Mouse (Mus musculus): ENCODE data around the gene Ints1.
A peak's percentile ranks its signal among the peaks of the same experiment; 100 is the strongest.

Ints1 gene

GRCm38 (mm10) chr5:139775216-139775926, at the start of gene Ints1:
Ints1 (minus strand) TSS chr5:139775674.
- peak; percentile 91 for DNase-seq (ENCODE audit: low read depth, low spot score)

GRCm38 (mm10) chr5:139824531-139824930, 49.1 kb upstream of the Ints1 start:
- no peak for DNase-seq (ENCODE audit: low read depth, low spot score)

GRCm38 (mm10) chr5:139821466-139822459, 46.3 kb upstream of the Ints1 start:
- DNase-seq (ENCODE audit: low read depth, low spot score): no peak

GRCm38 (mm10) chr5:139819538-139820181, 44.2 kb upstream of the Ints1 start, which contains the start of gene Tmem184a:
Tmem184a (minus strand) TSS chr5:139819917.
- no peak for DNase-seq (ENCODE audit: low read depth, low spot score)

- peak; percentile 76 for DNase-seq (ENCODE audit: low read depth, low spot score)
These were observed 43.3 kb upstream of the Ints1 start for GRCm38 (mm10) chr5:139818801-139819200.

GRCm38 (mm10) chr5:139818056-139818455, 42.6 kb upstream of the Ints1 start:
- DNase-seq (ENCODE audit: low read depth, low spot score): no peak

GRCm38 (mm10) chr5:139817292-139817691, 41.8 kb upstream of the Ints1 start:
- DNase-seq (ENCODE audit: low read depth, low spot score): peak; percentile 47

- DNase-seq (ENCODE audit: low read depth, low spot score): no peak
These were observed 41.0 kb upstream of the Ints1 start for GRCm38 (mm10) chr5:139816445-139816844.

- DNase-seq (ENCODE audit: low read depth, low spot score): no peak
These were observed 40.5 kb upstream of the Ints1 start for GRCm38 (mm10) chr5:139815964-139816363.

- no peak for DNase-seq (ENCODE audit: low read depth, low spot score)
These were observed 38.5 kb upstream of the Ints1 start for GRCm38 (mm10) chr5:139813963-139814381.

GRCm38 (mm10) chr5:139813126-139813490, 37.6 kb upstream of the Ints1 start:
- no peak for DNase-seq (ENCODE audit: low read depth, low spot score)

GRCm38 (mm10) chr5:139812398-139813125, 37.1 kb upstream of the Ints1 start:
- no peak for DNase-seq (ENCODE audit: low read depth, low spot score)

GRCm38 (mm10) chr5:139811677-139812397, 36.4 kb upstream of the Ints1 start:
- no peak for DNase-seq (ENCODE audit: low read depth, low spot score)

- no peak for DNase-seq (ENCODE audit: low read depth, low spot score)
These were observed 33.9 kb upstream of the Ints1 start for GRCm38 (mm10) chr5:139809397-139809796.

- DNase-seq (ENCODE audit: low read depth, low spot score): peak; percentile 66
These were observed 30.4 kb upstream of the Ints1 start for GRCm38 (mm10) chr5:139805924-139806323.

GRCm38 (mm10) chr5:139804573-139805111, 29.2 kb upstream of the Ints1 start:
- peak; percentile 57 for DNase-seq (ENCODE audit: low read depth, low spot score)

GRCm38 (mm10) chr5:139804107-139804551, 28.7 kb upstream of the Ints1 start:
- peak; percentile 79 for DNase-seq (ENCODE audit: low read depth, low spot score)

GRCm38 (mm10) chr5:139803601-139804102, 28.2 kb upstream of the Ints1 start:
- peak; percentile 72 for DNase-seq (ENCODE audit: low read depth, low spot score)

GRCm38 (mm10) chr5:139803165-139803564, 27.7 kb upstream of the Ints1 start:
- DNase-seq (ENCODE audit: low read depth, low spot score): peak; percentile 65

- DNase-seq (ENCODE audit: low read depth, low spot score): no peak
These were observed 26.4 kb upstream of the Ints1 start for GRCm38 (mm10) chr5:139801880-139802279.

Data from c-Kit-negative CD71-positive TER-119-positive erythroid progenitor cells, embryonic 14.5 days (primary cell).